Mouse (Mus musculus) spleen, postnatal 14 days (tissue): ENCODE data around the gene Recql5.
A peak's percentile ranks its signal among the peaks of the same experiment; 100 is the strongest.

ENCODE experiments used
- DNase-seq, 2 experiments: peaks; one replicate each; pipeline ENCODE4 v3.0.0; 2021 to 2022; ENCODE audit warnings: low spot score in 2 of 2

The Recql5 gene

DNA sequence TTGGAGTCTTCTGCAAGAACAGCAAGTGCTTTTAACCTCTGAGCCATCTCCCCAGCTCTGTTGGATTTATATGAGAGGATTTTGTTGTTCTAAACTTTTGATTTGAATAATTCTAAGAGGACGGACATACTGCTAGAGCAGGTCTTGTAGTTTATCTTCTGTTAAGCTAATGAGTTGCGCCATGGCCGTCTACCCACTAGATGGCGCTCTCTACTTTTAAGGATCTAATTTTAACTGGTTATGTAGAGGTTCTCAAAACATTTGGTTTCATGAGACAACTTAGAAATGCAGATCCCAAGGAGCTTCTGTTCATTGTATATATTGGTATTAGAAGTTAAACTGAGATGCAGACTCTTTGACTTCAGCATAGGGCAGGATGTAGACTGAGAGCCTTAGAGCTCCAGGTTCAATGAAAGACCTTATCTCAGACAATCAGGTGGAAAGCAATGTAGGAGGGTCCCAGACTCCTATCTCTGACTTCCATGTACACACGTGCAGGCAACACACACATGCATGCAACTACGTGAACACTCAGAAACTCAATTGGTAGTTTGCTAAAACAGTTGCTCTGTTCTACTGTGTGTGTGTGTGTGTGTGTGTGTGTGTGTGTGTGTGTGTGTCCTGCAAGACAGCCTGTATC, 6.5 kb upstream of the Recql5 start:
- peak; percentile 37 to 61 for DNase-seq

DNA sequence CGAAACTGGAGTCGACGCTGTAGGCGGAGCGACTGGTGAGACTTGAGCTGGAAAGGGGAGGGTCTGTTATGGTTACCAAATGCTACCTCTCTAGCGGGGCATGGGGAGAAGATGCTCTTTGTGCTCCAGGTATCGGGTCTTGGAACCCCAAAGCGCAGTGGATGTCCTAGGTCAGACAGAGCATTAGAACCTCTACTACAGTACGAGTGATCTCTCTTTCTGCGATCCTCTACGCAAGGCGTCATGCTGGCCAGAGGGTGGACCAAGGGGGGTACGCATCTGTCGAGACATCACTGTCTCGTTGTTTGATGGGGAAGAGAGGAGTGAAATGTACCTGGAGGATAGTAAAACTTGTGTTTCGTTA, 452 bp upstream of the Recql5 start:
- no peak for DNase-seq

DNA sequence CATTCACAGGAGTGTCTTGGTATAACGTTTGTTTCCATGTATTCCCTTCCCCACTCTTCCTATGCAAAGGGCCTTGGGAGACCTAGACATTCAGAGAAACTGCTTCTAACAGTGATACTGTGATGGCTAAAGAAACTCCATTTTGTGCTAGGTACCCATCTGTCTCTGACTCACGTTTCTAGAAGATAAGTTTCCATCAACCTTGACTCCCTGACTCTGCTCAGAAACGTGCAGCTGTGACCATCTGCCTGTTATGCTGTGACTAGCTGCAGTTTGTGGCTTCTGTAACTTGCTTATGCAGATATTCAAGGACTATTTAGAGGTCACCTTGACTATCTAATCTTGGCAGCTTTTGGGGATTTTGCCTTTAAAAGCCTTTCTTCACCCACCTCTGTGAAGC, 2.0 kb downstream of the Recql5 start:
- no peak for DNase-seq

DNA sequence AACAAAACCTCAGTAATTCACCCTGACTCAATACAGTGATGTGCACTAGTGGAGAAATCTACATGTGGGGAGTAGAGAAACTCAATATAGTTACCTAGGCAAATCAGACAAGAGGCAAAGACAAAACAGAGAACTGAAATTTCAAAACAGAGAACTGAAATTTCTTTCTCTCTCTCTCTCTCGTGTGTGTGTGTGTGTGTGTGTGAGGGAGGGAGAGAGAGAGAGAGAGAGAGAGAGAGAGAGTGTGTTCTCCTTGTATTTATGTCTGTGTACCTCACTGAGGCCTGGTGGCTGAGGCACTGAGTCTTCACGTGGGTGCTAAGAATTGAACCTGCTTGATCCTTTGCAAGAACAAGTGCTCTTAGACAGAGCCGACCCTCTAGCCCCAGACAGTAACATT, 3.5 kb downstream of the Recql5 start:
- no peak for DNase-seq

DNA sequence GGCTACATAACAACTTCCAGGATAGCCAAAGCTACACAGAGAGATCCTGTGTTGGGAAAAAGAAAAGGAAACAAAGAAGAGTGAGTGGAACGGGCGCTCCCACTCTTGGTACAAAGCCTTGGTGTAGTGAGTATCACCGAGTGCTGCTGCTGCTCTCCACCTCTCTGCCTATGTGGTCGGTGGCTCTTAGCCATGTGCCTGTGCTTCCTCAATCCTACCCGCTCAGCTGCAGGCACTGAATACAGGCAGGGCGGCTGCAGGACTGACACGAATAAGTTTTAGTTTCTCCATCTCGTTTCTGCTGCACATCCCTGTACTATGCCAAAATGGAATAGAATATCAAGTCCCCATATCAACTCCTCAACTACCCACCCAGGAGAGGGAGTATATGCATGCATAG, 4.2 kb downstream of the Recql5 start:
- DNase-seq: peak in 1 of 2 experiments; percentile 30

DNA sequence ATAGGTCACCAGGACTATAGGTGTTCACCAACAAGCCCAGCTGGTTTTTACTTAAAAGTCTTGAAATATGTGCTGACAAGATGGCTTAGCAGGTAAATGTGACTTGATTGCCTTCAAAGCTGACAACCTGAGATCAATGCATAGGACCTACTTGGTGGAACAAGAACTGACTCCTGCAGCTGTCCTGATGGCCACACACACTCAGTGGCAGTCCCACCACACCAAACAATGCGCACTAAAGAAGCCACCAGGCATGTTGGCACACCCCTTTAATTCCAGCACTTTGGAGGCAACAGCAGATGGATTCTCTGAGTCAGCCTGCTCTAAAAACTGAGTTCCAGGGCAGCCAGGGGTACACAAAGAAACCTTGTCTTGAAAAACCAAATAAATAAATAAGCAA, 11.3 kb downstream of the Recql5 start:
- no peak for DNase-seq

DNA sequence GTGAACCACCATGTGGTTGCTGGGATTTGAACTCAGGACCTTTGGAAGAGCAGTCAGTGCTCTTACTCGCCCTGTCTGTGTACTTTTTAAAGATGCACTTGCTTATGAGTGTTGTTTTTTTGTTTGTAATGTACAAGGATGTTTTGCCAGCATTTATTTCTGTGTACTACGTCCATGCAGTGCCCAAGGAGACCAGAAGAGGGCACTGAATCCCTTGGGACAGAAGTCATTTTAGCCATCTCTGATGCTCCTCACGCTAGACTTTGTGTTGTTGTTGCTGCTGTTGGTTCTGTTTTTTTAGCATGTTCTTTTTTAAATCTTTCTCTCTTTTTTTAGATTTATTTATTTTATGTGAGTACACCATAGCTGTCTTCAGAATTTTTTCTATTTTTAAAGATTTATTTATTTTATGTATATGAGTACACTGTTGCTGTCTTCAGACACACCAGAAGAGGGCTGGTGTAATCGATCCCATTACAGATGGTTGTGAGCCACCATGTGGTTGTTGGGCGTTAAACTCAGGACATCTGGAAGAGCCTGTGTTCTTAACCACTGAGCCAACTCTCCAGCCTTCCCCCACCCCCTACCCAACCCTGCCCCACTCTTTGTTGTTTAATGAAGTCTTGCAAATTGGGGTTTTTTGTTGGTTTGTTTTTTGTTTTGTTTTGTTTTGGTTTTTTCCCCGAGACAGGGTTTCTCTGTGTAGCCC, 13.0 kb downstream of the Recql5 start:
- DNase-seq: peak; percentile 40 to 66

DNA sequence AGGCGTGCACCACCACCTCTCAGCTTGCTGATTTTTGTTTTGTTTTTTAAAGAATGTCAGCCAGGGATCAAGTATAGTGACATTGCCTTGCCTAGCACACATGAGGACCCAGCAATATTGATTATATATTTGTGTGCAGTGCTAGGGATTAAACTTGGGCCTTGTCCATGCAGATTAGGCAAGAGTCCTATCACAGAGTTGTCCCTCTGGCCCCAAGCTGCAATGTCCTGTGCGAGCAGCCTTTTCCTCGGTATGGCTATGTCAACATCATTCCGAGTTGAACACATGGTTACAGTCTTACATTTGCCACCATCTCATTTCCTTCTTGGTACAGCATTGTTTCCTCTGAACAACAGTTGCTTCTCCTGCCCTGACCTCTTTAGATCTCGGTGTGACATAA, 14.2 kb downstream of the Recql5 start:
- DNase-seq: no peak

DNA sequence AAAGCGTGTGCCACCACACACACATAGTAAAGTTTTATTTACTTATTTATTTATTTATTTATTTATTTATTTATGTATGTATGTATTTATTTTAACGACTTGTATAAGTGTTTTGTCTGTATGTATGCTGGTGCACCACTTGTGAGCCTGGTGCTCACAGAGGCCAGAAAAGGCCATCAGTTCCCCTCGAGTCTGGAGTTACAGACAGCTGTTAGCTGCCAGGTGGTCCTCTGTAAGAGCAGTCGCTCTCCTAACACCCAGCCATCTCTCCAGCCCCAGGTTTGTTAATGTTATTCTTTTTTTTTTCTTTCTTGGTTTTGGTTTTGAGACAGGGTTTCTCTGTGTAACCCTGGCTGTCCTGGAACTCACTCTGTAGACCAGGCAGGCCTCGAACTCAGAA, 14.6 kb downstream of the Recql5 start:
- DNase-seq: no peak

DNA sequence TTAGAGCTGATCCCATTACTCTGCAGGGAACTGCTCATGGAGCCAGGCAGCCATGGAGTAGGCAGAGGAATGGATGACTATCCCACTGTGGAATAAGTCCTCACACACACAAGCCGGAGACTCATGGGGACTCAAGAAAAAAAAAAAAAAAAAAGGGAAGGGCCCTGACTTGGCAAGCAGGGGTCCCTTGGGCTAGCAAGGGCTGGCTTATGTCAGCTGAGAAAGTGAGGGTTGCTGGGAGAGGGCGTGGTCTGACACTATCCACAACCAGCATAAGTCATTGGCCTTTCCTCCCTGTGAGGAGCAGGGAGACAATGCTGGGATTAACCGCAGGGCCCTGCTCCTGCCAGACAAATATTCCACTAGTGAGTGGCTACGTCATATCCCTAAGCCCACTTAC, 16.7 kb downstream of the Recql5 start:
- no peak for DNase-seq

DNA sequence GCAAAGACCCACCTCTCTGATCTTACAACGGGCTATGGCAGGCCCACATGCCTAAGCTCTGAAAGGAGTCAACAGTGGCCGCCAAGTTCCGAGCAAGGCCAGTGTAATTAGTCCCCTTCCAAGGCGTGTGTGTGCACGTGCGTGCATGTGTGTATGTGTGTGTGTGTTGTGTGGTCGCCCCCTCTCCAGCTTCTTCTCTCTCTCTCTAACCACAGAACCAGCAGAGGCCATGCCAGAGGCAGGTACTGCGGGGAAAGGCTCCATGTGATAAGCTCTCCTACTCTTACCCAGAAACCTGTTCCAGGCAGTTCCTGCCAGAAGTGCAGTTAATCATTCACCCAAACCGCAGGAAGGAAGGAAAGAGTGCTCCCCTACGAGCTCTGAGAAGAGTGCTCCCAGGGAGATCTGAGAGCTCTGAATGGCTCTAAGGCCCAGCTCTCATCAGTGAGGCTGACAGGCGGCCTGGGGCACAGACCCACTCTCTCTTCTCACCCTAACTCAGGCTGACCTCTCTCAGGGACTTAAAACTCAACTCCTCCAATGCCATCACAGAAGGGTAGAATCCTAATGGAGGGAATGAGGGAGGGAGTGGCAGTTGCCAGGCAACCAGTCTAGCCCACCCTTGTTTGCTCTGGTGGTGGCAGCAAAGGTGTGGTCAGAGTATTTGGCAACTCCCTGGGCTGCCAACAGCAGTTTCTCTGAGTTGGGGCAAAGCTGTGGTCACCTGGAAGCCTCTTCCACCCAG, 21.5 kb downstream of the Recql5 start, which contains the start of gene Smim6:
TSS of gene Smim6 (plus strand) at position 386 of the 745 bp plus-strand sequence.
- DNase-seq: no peak

DNA sequence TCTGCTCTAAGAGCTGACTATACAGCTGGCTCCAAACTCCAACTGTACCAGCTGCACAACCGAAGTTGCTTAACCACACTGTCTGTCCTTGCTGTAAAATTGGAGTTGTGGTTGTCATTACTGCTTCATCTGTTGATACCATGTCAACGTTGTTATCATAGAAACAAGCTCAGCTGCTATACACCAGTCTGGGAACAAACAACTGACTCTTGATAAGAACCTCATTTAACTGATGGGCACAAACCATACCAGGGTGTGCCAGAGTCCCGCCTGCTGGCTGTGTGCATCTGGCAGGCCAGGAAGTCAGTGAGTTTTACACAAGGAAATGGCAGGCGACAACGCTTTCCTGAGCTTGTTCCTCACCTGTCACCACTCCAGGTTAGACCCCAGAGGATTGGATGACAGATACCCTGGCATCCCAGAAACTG, 22.1 kb downstream of the Recql5 start:
- peak in 1 of 2 experiments; percentile 33 for DNase-seq

DNA sequence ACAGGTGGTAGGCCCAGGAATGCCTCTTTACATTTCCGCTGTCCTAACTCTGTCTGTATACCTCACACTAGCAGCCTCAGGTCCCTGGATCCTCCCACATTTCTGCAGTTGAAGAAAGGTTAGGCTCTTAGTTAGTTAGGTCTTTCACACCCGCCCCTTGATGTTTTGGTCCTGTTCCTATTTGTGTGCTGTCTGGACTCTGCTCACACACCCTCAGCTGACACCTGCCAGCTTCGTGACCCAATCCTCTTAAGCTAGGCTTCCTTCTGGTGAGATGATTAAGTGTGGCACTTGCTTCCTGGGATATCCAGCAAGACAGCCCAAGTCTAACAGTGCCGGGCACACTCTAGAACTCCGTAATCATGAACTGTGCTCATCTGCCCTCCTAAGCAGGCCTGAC, 26.8 kb downstream of the Recql5 start:
- DNase-seq: no peak

DNA sequence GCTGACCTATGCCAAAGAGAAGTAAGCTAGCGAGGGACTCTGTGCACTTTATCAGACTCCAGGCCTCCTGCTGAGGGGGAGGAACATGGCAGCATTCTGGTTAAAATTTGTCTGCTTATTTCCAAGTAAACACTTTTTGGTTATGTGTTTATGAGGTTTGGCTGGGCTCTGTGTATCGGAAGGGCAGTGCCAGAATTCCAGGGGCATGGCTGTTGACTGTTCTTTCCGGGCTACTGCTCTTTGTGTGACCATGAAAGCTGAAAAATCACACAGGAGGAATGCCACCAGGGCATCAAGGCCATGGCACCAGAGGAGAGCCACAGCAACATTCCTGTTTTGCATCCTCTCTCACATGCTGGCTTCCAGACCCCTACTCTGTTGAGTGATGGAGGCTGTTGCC, 27.2 kb downstream of the Recql5 start:
- no peak for DNase-seq

DNA sequence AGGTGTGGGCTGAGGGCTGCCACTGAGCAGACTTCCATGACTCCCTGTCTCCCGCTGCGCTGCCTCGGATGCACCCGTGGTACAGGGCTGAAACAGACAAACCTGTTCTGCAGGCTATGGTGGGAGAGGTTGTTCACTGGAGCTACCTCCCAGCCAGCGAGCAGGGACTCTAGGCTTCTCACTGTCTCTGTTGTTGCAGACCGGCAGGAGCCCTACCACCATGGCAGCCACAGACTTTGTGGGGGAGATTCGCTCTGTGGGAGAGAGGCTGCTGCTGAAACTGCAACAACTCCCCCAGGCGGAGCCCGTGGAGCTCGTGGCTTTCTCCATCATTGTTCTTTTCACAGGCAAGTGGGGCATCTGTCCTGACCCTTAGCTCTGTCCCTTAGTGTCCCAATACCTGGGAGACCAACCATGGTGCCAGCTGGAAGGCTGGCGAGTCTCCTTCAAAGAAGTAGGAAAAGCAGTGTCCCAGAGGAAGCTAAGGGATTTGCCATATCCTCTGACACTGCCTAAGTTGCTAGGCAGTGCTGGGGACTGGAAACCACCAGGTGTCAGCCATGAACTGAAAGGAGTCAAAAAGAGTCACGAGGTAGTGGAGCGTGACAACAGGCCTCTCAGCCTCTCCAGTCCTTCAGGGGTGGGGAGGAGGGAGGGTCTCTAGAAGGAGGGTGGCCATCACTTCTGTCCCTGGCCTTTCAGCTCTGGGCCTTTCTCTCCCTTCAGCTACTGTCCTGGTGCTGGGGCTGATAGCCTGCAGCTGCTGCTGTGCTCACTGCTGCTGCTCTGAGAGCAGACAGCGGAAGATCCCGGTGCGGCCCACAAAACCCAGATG, 28.1 kb downstream of the Recql5 start:
- no peak for DNase-seq

DNA sequence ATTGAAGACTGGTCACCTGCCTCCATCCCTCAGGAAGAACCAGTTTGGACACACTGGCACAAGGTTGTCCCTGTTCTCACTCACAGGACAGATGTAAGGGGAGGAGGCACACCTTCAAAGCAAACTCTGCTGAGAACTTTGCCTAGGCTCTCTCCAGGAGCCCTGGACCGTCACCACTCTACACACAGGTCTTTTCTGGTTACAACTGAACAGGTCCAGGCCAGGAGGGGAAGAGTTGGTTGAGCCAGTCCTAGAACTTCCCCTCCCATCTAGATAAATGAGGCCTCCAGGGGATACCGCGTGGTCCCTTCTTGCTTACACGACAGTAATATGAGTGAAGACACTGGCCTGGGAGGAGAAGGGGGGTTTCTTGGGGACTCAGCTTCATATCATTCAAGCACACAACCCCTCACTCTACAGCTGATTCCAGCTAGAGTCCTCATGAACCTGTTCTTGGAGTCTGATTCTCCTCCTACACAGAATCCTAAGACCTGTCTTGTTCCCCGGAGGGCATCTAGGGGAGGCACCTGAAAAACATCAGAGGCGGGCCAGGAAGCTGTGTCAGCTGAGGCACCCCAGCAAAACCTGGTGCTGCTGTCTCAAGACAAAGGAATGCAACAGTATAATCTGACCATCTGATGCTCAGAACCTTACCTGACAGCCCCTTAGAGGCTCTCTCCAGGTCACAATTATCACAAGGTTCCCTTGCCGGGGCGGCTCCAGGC, 28.9 kb downstream of the Recql5 start:
- DNase-seq: no peak

DNA sequence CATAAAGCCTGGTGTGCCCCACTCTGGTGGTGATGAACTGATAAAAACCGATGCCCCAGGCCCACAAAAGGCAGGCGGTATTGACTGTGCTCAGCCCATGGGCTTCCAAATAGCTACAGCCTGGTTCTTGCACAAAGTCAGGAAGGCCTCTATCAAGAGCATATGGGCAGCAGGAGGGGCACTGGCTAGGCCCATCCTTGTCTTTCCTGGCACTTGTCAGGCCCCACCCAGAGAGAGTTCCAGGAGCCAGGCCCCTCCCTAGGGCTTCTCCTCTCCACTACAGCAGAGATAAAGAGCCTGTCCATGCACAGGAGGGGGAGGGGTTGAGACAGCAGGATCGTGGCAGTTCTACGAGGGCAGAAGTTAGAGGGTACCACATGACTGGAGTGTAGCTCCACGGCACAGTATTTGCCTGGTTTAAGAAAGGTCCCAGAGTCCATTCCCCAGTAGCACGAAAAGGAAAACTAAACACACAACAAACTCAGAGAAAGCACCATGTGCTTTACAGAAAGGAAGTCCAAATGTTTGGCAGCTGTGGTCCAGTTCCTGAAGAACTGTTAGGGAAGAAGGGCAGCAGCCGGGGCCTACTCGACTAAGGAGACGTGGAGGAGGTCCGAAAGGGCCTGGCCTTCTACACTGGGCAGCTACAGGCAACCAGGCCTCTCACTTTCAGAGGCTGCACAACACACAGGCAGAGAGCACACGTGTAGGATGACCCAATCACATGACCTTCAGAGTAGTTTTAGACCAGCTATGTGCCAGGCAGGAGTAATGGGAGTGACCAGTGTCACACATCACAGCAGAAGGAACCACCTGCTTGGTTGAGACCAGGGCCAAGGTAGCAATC, 29.7 kb downstream of the Recql5 start:
- DNase-seq: peak; percentile 55 to 61

DNA sequence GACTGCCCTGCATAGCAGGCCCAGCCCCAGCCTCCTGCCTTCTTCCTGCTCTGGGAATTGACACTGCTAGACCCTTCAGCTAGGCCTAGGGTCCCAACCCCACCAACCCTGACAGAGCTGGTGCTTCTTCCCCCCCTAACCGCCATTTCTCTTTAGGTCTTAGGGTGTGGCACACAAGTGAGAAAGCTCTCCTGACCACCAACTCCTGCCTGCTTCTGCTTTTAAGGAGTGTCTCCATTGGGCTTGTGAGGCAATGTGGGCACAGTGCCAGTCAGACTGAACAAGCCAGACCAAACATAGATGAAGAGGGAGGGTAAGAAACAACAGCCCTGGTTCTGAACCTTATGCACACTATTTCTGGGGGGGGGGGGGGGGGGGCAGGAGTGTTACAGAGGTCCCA, 30.4 kb downstream of the Recql5 start:
- DNase-seq: peak; percentile 49 to 65

DNA sequence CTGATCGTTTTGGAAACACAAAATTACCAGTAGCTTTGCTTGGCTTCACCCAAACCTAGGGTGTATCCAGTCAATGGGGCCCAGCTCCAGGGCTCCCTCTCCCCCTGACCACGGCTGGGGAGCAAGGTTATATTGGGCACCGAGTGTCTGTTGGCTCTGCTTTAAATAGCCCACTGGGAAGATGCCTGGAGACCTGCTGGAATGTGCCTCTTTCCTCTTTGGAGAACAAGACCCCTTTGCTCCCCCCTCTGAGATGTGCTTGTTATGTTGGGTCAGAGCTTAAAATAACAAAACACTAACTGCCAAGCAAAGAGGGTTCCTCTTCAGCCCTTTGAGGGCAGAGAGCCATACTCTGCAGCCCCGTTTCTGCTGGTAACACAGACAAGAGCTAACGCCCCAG, 31.1 kb downstream of the Recql5 start:
- no peak for DNase-seq
